Mouse (Mus musculus) MEL-GATA-1-ER (cell line): Measurements from ENCODE around the gene Cadm1.

Source experiments
- DNase-seq: peaks from one replicate; pipeline ENCODE4 v3.0.0-alpha.2; 2012; ENCODE audit warnings: low read depth; ENCODE audit errors: extremely low read depth

The Cadm1 gene

GRCm38 (mm10) chr9:47661611-47662010 is 131.6 kb downstream of the Cadm1 start:
- no peak for DNase-seq

GRCm38 (mm10) chr9:47669206-47669605 is 139.2 kb downstream of the Cadm1 start:
- no peak for DNase-seq

GRCm38 (mm10) chr9:47671617-47672016 is 141.6 kb downstream of the Cadm1 start:
- no peak for DNase-seq

GRCm38 (mm10) chr9:47674766-47675713 is 145.1 kb downstream of the Cadm1 start:
- no peak for DNase-seq

GRCm38 (mm10) chr9:47686881-47687280 is 156.9 kb downstream of the Cadm1 start:
- DNase-seq, result no peak

GRCm38 (mm10) chr9:47687604-47688003 is 157.6 kb downstream of the Cadm1 start:
- DNase-seq, result no peak

- DNase-seq, result peak; percentile 35
These were observed 158.3 kb downstream of the Cadm1 start for GRCm38 (mm10) chr9:47688297-47688696.

GRCm38 (mm10) chr9:47692911-47693310 is 162.9 kb downstream of the Cadm1 start:
- DNase-seq, result no peak

GRCm38 (mm10) chr9:47699026-47699425 is 169.1 kb downstream of the Cadm1 start:
- DNase-seq, result peak; percentile 11

- no peak for DNase-seq
These were observed 170.0 kb downstream of the Cadm1 start for GRCm38 (mm10) chr9:47700021-47700420.

GRCm38 (mm10) chr9:47703026-47703876 is 173.3 kb downstream of the Cadm1 start:
- no peak for DNase-seq

- no peak for DNase-seq
These were observed 176.4 kb downstream of the Cadm1 start for GRCm38 (mm10) chr9:47706341-47706740.

GRCm38 (mm10) chr9:47707326-47707725 is 177.4 kb downstream of the Cadm1 start:
- no peak for DNase-seq

GRCm38 (mm10) chr9:47708299-47708698 is 178.3 kb downstream of the Cadm1 start:
- DNase-seq, result peak; percentile 49

GRCm38 (mm10) chr9:47710946-47711345 is 181.0 kb downstream of the Cadm1 start:
- DNase-seq, result no peak

- DNase-seq, result no peak
These were observed 184.6 kb downstream of the Cadm1 start for GRCm38 (mm10) chr9:47714541-47714940.

- DNase-seq, result no peak
These were observed 185.4 kb downstream of the Cadm1 start for GRCm38 (mm10) chr9:47715415-47715814.

- no peak for DNase-seq
These were observed 186.9 kb downstream of the Cadm1 start for GRCm38 (mm10) chr9:47716883-47717282.

- no peak for DNase-seq
These were observed 197.6 kb downstream of the Cadm1 start for GRCm38 (mm10) chr9:47727611-47728010.

GRCm38 (mm10) chr9:47728852-47729251 is 198.9 kb downstream of the Cadm1 start:
- DNase-seq, result no peak

- no peak for DNase-seq
These were observed 200.3 kb downstream of the Cadm1 start for GRCm38 (mm10) chr9:47730247-47730646.
